Mouse (Mus musculus) forebrain, embryonic 15.5 days (tissue): ENCODE data around the gene Lims1. TPM values are rescaled to one million over a fixed set of nuclear protein-coding genes. Genes with fewer than 3 reads are reported as not detected.

Experiments
- ATAC-seq: fragments of 200-750 bp; cut with Nextera tagmentation; replicated peaks from 2 replicates; pipeline ENCODE4 v1.8.0; 2017; ENCODE audit warnings: mild to moderate bottlenecking, moderate TSS enrichment, moderate library complexity
- H3K27ac ChIP-seq: fragments of 300-500 bp; sonication (generic); replicated peaks from 2 replicates; pipeline ENCODE4 v1.5.1; 2015; ENCODE audit warnings: mild to moderate bottlenecking, inconsistent platforms
- H3K27me3 ChIP-seq: fragments of 300-500 bp; sonication (generic); 2 replicates; pipeline ENCODE4 v1.6.1; 2015; ENCODE audit warnings: inconsistent platforms
- H3K36me3 ChIP-seq: fragments of 300-500 bp; sonication (generic); 2 replicates; pipeline ENCODE4 v1.6.1; 2015; ENCODE audit warnings: mild to moderate bottlenecking, inconsistent platforms
- H3K4me1 ChIP-seq: fragments of 300-500 bp; sonication (generic); 2 replicates; pipeline ENCODE4 v1.6.1; 2015; ENCODE audit warnings: inconsistent platforms
- H3K4me2 ChIP-seq: fragments of 300-500 bp; sonication (generic); replicated peaks from 2 replicates; pipeline ENCODE4 v1.6.1; 2015; ENCODE audit warnings: mild to moderate bottlenecking, inconsistent platforms
- H3K4me3 ChIP-seq: fragments of 300-500 bp; sonication (generic); 2 replicates; pipeline ENCODE4 v1.5.1; 2015; ENCODE audit warnings: mild to moderate bottlenecking, inconsistent platforms
- H3K9ac ChIP-seq: fragments of 300-500 bp; sonication (generic); replicated peaks from 2 replicates; pipeline ENCODE4 v1.6.1; 2015; ENCODE audit warnings: mild to moderate bottlenecking, inconsistent platforms
- H3K9me3 ChIP-seq: fragments of 300-500 bp; sonication (generic); 2 replicates; pipeline ENCODE4 v1.6.1; 2016; ENCODE audit warnings: inconsistent platforms
- WGBS: fragments of 180-500 bp; shearing (Covaris S2); methylation state at CpG from one replicate; pipeline ENCODE4 v1.1.7; 2015; ENCODE audit warnings: mixed read lengths; 5-methylcytosine and 5-hydroxymethylcytosine counted together
- polyA plus RNA-seq: library from polyadenylated mRNA; unstranded; fragments of >200 nt; fragmentation: Nextera tagmentation; extraction: Ambion mirVana; gene quantifications from 2 replicates; pipeline ENCODE4 v1.2.1, GENCODE M21; 2015

The Lims1 gene
- polyA plus RNA-seq, 1 experiment from 2014 or later: 70.1 TPM

GRCm38 (mm10) chr10:58389151-58389550, 65.9 kb downstream of the Lims1 start:
- Histone ChIP-seq H3K4me3 (no peak overlapping the region), H3K36me3 (no peaks in the 10 kb centered on the region), H3K4me2 (no peak overlapping the region), H3K9ac (no peak overlapping the region), H3K27ac (no peak overlapping the region), H3K9me3 (no peaks in the 10 kb centered on the region), H3K4me1 (peaks cover 18% of the 10 kb centered on the region), H3K27me3 (no peaks in the 10 kb centered on the region)
- ATAC-seq: no peak
- WGBS: 72% methylated on average over 3 of the region's 3 CpGs

GRCm38 (mm10) chr10:58392435-58392834, 69.2 kb downstream of the Lims1 start:
- H3K4me2 ChIP-seq: no peak overlapping the region
- no peaks in the 10 kb centered on the region for H3K36me3 ChIP-seq
- H3K9ac ChIP-seq: no peak overlapping the region
- no peaks in the 10 kb centered on the region for H3K27me3 ChIP-seq
- no peak for ATAC-seq
- no peak overlapping the region for H3K4me3 ChIP-seq
- H3K27ac ChIP-seq: no peak overlapping the region
- 95% methylated on average over 4 of the region's 4 CpGs for WGBS
- H3K9me3 ChIP-seq: no peaks in the 10 kb centered on the region
- 0 out of 2 replicates have a peak, but pooled peaks cover 7% of the 10 kb centered on the region for H3K4me1 ChIP-seq

GRCm38 (mm10) chr10:58393026-58394014, 70.1 kb downstream of the Lims1 start:
- no peak overlapping the region for H3K4me3 ChIP-seq
- 88% methylated on average over 7 of the region's 7 CpGs for WGBS
- H3K9me3 ChIP-seq: no peaks in the 10 kb centered on the region
- H3K4me2 ChIP-seq: no peak overlapping the region
- ATAC-seq: no peak
- 0 out of 2 replicates have a peak, but pooled peaks cover 7% of the 10 kb centered on the region for H3K4me1 ChIP-seq
- H3K36me3 ChIP-seq: no peaks in the 10 kb centered on the region
- H3K9ac ChIP-seq: no peak overlapping the region
- no peak overlapping the region for H3K27ac ChIP-seq
- H3K27me3 ChIP-seq: no peaks in the 10 kb centered on the region

- H3K4me1 ChIP-seq: 0 out of 2 replicates have a peak, but pooled peaks cover 7% of the 10 kb centered on the region
- 80% methylated on average over 10 of the region's 10 CpGs for WGBS
- no peak overlapping the region for H3K27ac ChIP-seq
- ATAC-seq: no peak
- H3K4me3 ChIP-seq: no peak overlapping the region
- no peaks in the 10 kb centered on the region for H3K9me3 ChIP-seq
- H3K27me3 ChIP-seq: no peaks in the 10 kb centered on the region
- no peak overlapping the region for H3K4me2 ChIP-seq
- H3K9ac ChIP-seq: no peak overlapping the region
- H3K36me3 ChIP-seq: no peaks in the 10 kb centered on the region
Observed at GRCm38 (mm10) chr10:58394170-58394569, 70.9 kb downstream of the Lims1 start.

- Histone ChIP-seq H3K36me3 (0 out of 2 replicates have a peak, but pooled peaks cover 3% of the 10 kb centered on the region), H3K27me3 (no peaks in the 10 kb centered on the region), H3K9me3 (no peaks in the 10 kb centered on the region), H3K4me1 (0 out of 2 replicates have a peak, but pooled peaks cover 7% of the 10 kb centered on the region), H3K4me2 (no peak overlapping the region), H3K27ac (no peak overlapping the region), H3K9ac (no peak overlapping the region), H3K4me3 (no peak overlapping the region)
- no peak for ATAC-seq
- WGBS: 96% methylated on average over 4 of the region's 4 CpGs
Observed at GRCm38 (mm10) chr10:58395315-58395714, 72.0 kb downstream of the Lims1 start.

GRCm38 (mm10) chr10:58395723-58396122, 72.5 kb downstream of the Lims1 start:
- H3K4me3 ChIP-seq: no peak overlapping the region
- WGBS: 95% methylated on average over 2 of the region's 2 CpGs
- H3K4me1 ChIP-seq: 0 out of 2 replicates have a peak, but pooled peaks cover 7% of the 10 kb centered on the region
- ATAC-seq: no peak
- no peaks in the 10 kb centered on the region for H3K9me3 ChIP-seq
- no peaks in the 10 kb centered on the region for H3K27me3 ChIP-seq
- H3K36me3 ChIP-seq: 0 out of 2 replicates have a peak, but pooled peaks cover 3% of the 10 kb centered on the region
- H3K27ac ChIP-seq: no peak overlapping the region
- no peak overlapping the region for H3K4me2 ChIP-seq
- H3K9ac ChIP-seq: no peak overlapping the region

GRCm38 (mm10) chr10:58396600-58396999, 73.3 kb downstream of the Lims1 start:
- Histone ChIP-seq H3K4me1 (0 out of 2 replicates have a peak, but pooled peaks cover 7% of the 10 kb centered on the region), H3K27me3 (no peaks in the 10 kb centered on the region), H3K4me2 (no peak overlapping the region), H3K4me3 (no peak overlapping the region), H3K9me3 (no peaks in the 10 kb centered on the region), H3K27ac (peak overlapping the region; percentile 22), H3K36me3 (0 out of 2 replicates have a peak, but pooled peaks cover 3% of the 10 kb centered on the region), H3K9ac (no peak overlapping the region)
- ATAC-seq: 0 out of 2 replicates have a peak, but pooled peaks have one; percentile 35
- 56% methylated on average over 3 of the region's 3 CpGs for WGBS

- Histone ChIP-seq H3K36me3 (0 out of 2 replicates have a peak, but pooled peaks cover 3% of the 10 kb centered on the region), H3K9ac (no peak overlapping the region), H3K4me1 (0 out of 2 replicates have a peak, but pooled peaks cover 7% of the 10 kb centered on the region), H3K27me3 (no peaks in the 10 kb centered on the region), H3K9me3 (no peaks in the 10 kb centered on the region), H3K4me3 (no peak overlapping the region), H3K4me2 (no peak overlapping the region), H3K27ac (no peak overlapping the region)
- no peak for ATAC-seq
- WGBS: 90% methylated on average over 8 of the region's 8 CpGs
Observed at GRCm38 (mm10) chr10:58398941-58399340, 75.7 kb downstream of the Lims1 start.

- ATAC-seq: no peak
Observed at GRCm38 (mm10) chr10:58401838-58402237, 78.6 kb downstream of the Lims1 start.

GRCm38 (mm10) chr10:58404639-58405038, 81.4 kb downstream of the Lims1 start:
- peaks cover 14% of the 10 kb centered on the region for H3K36me3 ChIP-seq
- H3K27me3 ChIP-seq: no peaks in the 10 kb centered on the region
- no peak for ATAC-seq
- WGBS: 91% methylated on average over 6 of the region's 6 CpGs
- H3K4me1 ChIP-seq: no peaks in the 10 kb centered on the region
- H3K4me3 ChIP-seq: no peak overlapping the region
- H3K27ac ChIP-seq: no peak overlapping the region
- no peak overlapping the region for H3K4me2 ChIP-seq
- H3K9ac ChIP-seq: no peak overlapping the region
- no peaks in the 10 kb centered on the region for H3K9me3 ChIP-seq

More at GRCm38 (mm10) chr10:58401838-58402237, 78.6 kb downstream of the Lims1 start:
- no peak overlapping the region for H3K9ac ChIP-seq
- no peak overlapping the region for H3K4me3 ChIP-seq
- H3K27ac ChIP-seq: no peak overlapping the region
- H3K4me2 ChIP-seq: no peak overlapping the region
- 0 out of 2 replicates have a peak, but pooled peaks cover 1% of the 10 kb centered on the region for H3K4me1 ChIP-seq
- peaks cover 6% of the 10 kb centered on the region; the same call in 1 of the 2 replicates for H3K36me3 ChIP-seq
- H3K9me3 ChIP-seq: no peaks in the 10 kb centered on the region
- no peaks in the 10 kb centered on the region for H3K27me3 ChIP-seq
- WGBS: 91% methylated on average over 3 of the region's 3 CpGs

- WGBS: 85% methylated on average over 4 of the region's 4 CpGs
- no peak for ATAC-seq
- Histone ChIP-seq H3K9ac (no peak overlapping the region), H3K9me3 (no peaks in the 10 kb centered on the region), H3K36me3 (peaks cover 19% of the 10 kb centered on the region), H3K27ac (no peak overlapping the region), H3K4me2 (no peak overlapping the region), H3K27me3 (no peaks in the 10 kb centered on the region), H3K4me3 (no peak overlapping the region), H3K4me1 (no peaks in the 10 kb centered on the region)
Observed at GRCm38 (mm10) chr10:58405285-58405948, 82.2 kb downstream of the Lims1 start.

GRCm38 (mm10) chr10:58405949-58406305, 82.7 kb downstream of the Lims1 start:
- 97% methylated on average over 2 of the region's 2 CpGs for WGBS
- no peak for ATAC-seq

More at GRCm38 (mm10) chr10:58405949-58406305, 82.7 kb downstream of the Lims1 start:
- Histone ChIP-seq H3K9ac (no peak overlapping the region), H3K4me3 (no peak overlapping the region), H3K27ac (no peak overlapping the region), H3K9me3 (no peaks in the 10 kb centered on the region), H3K27me3 (no peaks in the 10 kb centered on the region), H3K4me2 (no peak overlapping the region), H3K36me3 (peaks cover 21% of the 10 kb centered on the region), H3K4me1 (no peaks in the 10 kb centered on the region)
